Mouse (Mus musculus) embryonic facial prominence, embryonic 12.5 days (tissue): ENCODE measurements around the gene Slc41a1. TPM values are rescaled to one million over a fixed set of nuclear protein-coding genes. Genes with fewer than 3 reads are reported as not detected.
"Not testable (repeated sequence)": the region's sequence is repeated elsewhere in the genome, so short reads cannot be mapped to it uniquely, and the experiment has no call there.

Experiments used
- ATAC-seq: fragments of 200-750 bp; cut with Nextera tagmentation; 2 replicates; pipeline ENCODE4 v1.8.0; 2017; ENCODE audit not compliant: insufficient number of reproducible peaks, insufficient read depth, low FRiP score, low TSS enrichment
- H3K27ac ChIP-seq: fragments of 300-500 bp; sonication (generic); 2 replicates; pipeline ENCODE4 v1.5.1; 2016; ENCODE audit warnings: mild to moderate bottlenecking
- H3K27me3 ChIP-seq: fragments of 300-500 bp; sonication (generic); 2 replicates; pipeline ENCODE4 v1.6.1; 2016; ENCODE audit warnings: mild to moderate bottlenecking, moderate library complexity
- H3K36me3 ChIP-seq: fragments of 300-500 bp; sonication (generic); 2 replicates; pipeline ENCODE4 v1.6.1; 2016; ENCODE audit warnings: mild to moderate bottlenecking
- H3K4me1 ChIP-seq: fragments of 300-500 bp; sonication (generic); 2 replicates; pipeline ENCODE4 v1.6.1; 2016
- H3K4me2 ChIP-seq: fragments of 300-500 bp; sonication (generic); replicated peaks from 2 replicates; pipeline ENCODE4 v1.6.1; 2016; ENCODE audit warnings: mild to moderate bottlenecking, moderate library complexity
- H3K4me3 ChIP-seq: fragments of 300-500 bp; sonication (generic); 2 replicates; pipeline ENCODE4 v1.5.1; 2016; ENCODE audit warnings: mild to moderate bottlenecking
- H3K9ac ChIP-seq: fragments of 300-500 bp; sonication (generic); 2 replicates; pipeline ENCODE4 v1.6.1; 2016; ENCODE audit warnings: mild to moderate bottlenecking, moderate library complexity
- H3K9me3 ChIP-seq: fragments of 300-500 bp; sonication (generic); 2 replicates; pipeline ENCODE4 v1.6.1; 2016; ENCODE audit warnings: mild to moderate bottlenecking, moderate library complexity
- WGBS: fragments of 180-500 bp; shearing (Covaris S2); methylation state at CpG from one replicate; pipeline ENCODE4 v1.1.7; 2016; 5-methylcytosine and 5-hydroxymethylcytosine counted together
- polyA plus RNA-seq: library from polyadenylated mRNA; unstranded; fragments of >200 nt; fragmentation: Nextera tagmentation; extraction: Ambion mirVana; gene quantifications from 2 replicates; pipeline ENCODE4 v1.2.1, GENCODE M21; 2016

The Slc41a1 gene
- polyA plus RNA-seq, 1 experiment from 2014 or later, result 15.1 TPM

- Histone ChIP-seq H3K27me3 (no peaks in the 10 kb centered on the region), H3K27ac (no peak overlapping the region), H3K4me2 (no peak overlapping the region), H3K9ac (no peak overlapping the region), H3K4me1 (no peaks in the 10 kb centered on the region), H3K36me3 (no peaks in the 10 kb centered on the region), H3K4me3 (no peak overlapping the region), H3K9me3 (no peaks in the 10 kb centered on the region)
- WGBS, result 79% methylated on average over 9 of the region's 9 CpGs
- no peak for ATAC-seq
Observed at GRCm38 (mm10) chr1:131812631-131813295, 14.5 kb upstream of the Slc41a1 start.

DNA sequence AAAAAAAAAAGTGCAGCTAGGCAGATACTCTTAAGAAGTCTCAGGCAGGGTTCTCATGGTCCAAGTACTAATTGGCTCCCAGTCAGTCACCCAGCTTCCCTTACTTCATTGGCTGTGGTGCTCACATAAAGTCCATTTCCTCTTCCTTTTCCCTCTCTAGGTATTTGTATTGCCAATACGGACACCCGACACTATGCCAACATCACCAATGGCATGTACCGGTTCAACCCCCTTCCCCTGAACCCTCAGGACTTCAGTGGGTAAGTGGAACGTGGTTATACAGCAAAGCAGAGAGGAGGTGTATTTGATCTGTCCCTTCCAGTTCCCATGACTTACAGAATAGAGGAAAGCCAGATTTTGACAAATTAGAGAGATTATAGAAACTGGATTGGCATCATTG, 13.6 kb upstream of the Slc41a1 start:
- Histone ChIP-seq H3K36me3 (no peaks in the 10 kb centered on the region), H3K9me3 (no peaks in the 10 kb centered on the region), H3K27me3 (no peaks in the 10 kb centered on the region), H3K4me3 (no peak overlapping the region), H3K27ac (no peak overlapping the region), H3K4me2 (no peak overlapping the region), H3K9ac (no peak overlapping the region), H3K4me1 (no peaks in the 10 kb centered on the region)
- no peak for ATAC-seq
- 94% methylated on average over 4 of the region's 4 CpGs for WGBS

GRCm38 (mm10) chr1:131814191-131814590, 13.1 kb upstream of the Slc41a1 start:
- WGBS, result 86% methylated on average over 3 of the region's 3 CpGs
- H3K9me3 ChIP-seq, result no peaks in the 10 kb centered on the region; the same call in 1 of the 2 replicates
- H3K9ac ChIP-seq, result no peak overlapping the region
- ATAC-seq, result no peak
- no peak overlapping the region for H3K27ac ChIP-seq
- no peaks in the 10 kb centered on the region for H3K4me1 ChIP-seq
- no peaks in the 10 kb centered on the region for H3K36me3 ChIP-seq
- H3K27me3 ChIP-seq, result no peaks in the 10 kb centered on the region
- H3K4me2 ChIP-seq, result no peak overlapping the region
- no peak overlapping the region for H3K4me3 ChIP-seq

DNA sequence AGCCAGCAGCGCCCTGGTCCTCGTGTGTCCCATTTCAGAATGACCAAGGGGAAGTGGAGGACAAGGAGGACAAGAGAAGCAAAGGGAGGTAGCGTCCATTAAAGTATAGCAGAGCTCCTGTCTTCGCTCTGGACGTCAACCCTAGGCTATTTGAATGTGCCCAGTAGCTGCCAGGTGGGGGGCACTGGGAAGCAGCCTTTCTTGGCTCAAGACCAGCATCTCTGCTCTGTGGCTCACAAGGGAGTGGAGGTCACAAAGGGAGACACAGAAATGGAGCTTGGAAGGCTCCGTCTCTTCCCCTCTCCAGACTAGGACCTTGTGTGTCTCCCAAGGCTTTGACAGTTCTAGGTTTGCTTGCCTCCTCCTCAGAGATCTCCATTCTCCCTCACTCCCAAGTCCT, 10.4 kb upstream of the Slc41a1 start:
- no peak for ATAC-seq
- no peak overlapping the region for H3K9ac ChIP-seq
- H3K36me3 ChIP-seq, result no peaks in the 10 kb centered on the region
- no peak overlapping the region for H3K27ac ChIP-seq
- no peaks in the 10 kb centered on the region for H3K4me1 ChIP-seq
- no peaks in the 10 kb centered on the region; the same call in 1 of the 2 replicates for H3K9me3 ChIP-seq
- no peak overlapping the region for H3K4me3 ChIP-seq
- WGBS, result 82% methylated on average over 6 of the region's 6 CpGs
- no peak overlapping the region for H3K4me2 ChIP-seq
- no peaks in the 10 kb centered on the region for H3K27me3 ChIP-seq

DNA sequence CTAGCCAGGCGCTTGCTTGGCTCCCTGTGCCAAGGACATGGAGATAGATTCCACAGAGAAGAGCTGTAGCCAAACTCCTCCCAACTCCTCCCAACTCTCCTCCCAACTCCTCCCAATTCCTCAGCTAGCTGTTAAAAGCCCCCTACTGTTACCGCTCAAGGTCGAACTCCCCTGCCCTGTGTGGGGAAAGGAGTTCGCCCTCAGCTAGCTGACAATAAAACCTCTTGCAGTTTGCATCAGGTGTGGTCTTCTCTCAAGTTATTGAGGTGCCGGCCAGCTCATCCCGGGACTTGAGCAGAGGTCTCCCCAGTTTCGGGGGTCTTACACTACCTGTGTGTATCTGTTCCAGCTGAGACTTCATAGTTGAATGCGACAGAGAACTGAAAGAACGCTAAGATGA, 6.9 kb upstream of the Slc41a1 start:
- H3K9me3 ChIP-seq, ATAC-seq, H3K4me2 ChIP-seq, H3K4me3 ChIP-seq, H3K27ac ChIP-seq, H3K9ac ChIP-seq, H3K27me3 ChIP-seq, H3K36me3 ChIP-seq, H3K4me1 ChIP-seq: not testable (repeated sequence)
- 68% methylated on average over 9 of the region's 9 CpGs for WGBS

DNA sequence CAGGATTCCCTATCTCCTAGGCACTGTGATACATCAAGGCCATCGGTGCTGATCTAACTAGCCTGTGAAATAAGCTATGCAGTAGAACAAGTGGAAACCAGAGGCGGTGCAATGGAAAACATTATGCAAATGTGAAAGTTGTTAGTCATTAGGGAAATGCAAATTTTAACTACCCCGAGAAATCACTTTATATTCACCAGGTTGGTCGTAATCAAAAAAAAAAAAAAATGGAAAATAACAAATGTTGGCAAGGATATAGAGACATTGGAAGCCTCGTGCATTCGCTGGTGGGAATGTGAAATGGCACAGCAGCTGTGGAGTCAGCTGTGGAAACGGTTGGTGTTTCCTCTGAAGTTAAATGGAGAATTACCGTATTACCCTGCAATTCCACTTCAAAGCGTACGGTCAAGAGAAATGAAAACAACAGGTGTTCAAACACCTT, 6.4 kb upstream of the Slc41a1 start:
- ATAC-seq, result no peak
- Histone ChIP-seq H3K27me3 (no peaks in the 10 kb centered on the region), H3K27ac (no peak overlapping the region), H3K9ac (no peak overlapping the region), H3K4me3 (no peak overlapping the region), H3K4me1 (no peaks in the 10 kb centered on the region), H3K36me3 (no peaks in the 10 kb centered on the region), H3K9me3 (no peaks in the 10 kb centered on the region; the same call in 1 of the 2 replicates), H3K4me2 (no peak overlapping the region)
- WGBS, result 80% methylated on average over 10 of the region's 10 CpGs

DNA sequence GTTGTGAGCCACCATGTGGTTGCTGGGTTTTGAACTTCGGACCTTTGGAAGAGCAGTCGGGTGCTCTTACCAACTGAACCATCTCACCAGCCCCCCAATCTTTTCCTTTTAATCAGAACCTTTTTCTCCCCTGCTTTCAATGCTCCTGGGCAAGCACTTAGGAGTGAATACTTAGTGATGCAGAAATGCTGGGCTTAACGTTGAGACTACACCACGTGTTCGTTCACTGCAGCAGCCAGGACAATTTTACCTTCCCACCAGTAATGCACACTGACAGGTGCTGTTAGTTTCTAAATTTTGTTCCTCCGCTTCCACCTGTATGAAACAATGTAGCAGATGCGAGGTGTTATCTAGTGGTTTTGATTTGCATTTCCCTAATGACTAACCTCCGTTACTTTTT, 5.0 kb upstream of the Slc41a1 start:
- WGBS, result 70% methylated on average over 8 of the region's 8 CpGs
- H3K36me3 ChIP-seq, result no peaks in the 10 kb centered on the region
- H3K4me3 ChIP-seq, result no peak overlapping the region
- H3K9me3 ChIP-seq, result no peaks in the 10 kb centered on the region; the same call in 1 of the 2 replicates
- H3K27ac ChIP-seq, result no peak overlapping the region
- no peak overlapping the region for H3K4me2 ChIP-seq
- H3K27me3 ChIP-seq, result no peaks in the 10 kb centered on the region
- no peak for ATAC-seq
- H3K4me1 ChIP-seq, result peaks cover 4% of the 10 kb centered on the region; the same call in 1 of the 2 replicates
- no peak overlapping the region for H3K9ac ChIP-seq

DNA sequence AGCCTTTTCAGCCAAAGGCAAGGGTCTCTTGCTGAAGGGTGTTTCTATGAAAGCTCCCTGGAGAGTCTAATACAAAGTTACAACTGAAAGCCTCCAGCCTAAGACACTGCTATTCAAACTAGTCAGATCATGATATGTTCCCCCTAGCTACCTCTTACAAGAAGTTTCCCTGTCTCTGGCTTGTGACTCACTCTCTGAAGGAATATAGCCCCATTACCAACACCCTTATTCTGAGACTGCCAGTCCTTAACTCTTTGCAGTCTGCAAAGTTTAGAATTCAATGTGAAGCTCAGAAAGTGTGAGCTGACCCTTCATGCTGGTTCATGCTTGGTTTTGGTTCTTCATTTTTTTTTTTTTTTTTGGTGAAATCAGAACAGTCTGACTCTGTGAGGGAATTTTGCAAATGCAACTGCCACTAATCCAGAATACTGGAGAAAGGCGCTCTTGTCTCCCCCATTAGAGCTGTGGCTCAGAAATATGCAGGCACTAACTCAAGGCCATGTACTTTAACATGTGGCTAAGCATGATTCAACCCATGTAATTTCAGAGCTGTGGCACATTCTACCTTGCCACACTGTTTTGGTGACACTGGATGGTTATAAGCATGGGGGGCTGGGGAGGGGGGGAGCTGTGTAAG, 4.3 kb upstream of the Slc41a1 start:
- H3K36me3 ChIP-seq, result no peaks in the 10 kb centered on the region
- H3K9ac ChIP-seq, result no peak overlapping the region
- H3K4me1 ChIP-seq, result peaks cover 4% of the 10 kb centered on the region; the same call in 1 of the 2 replicates
- no peak overlapping the region for H3K4me3 ChIP-seq
- no peaks in the 10 kb centered on the region; the same call in 1 of the 2 replicates for H3K9me3 ChIP-seq
- no peak overlapping the region for H3K27ac ChIP-seq
- 85% methylated on average over 1 of the region's 1 CpGs for WGBS
- no peaks in the 10 kb centered on the region for H3K27me3 ChIP-seq
- H3K4me2 ChIP-seq, result no peak overlapping the region
- no peak for ATAC-seq

- Histone ChIP-seq H3K27me3 (no peaks in the 10 kb centered on the region), H3K9me3 (no peaks in the 10 kb centered on the region; the same call in 1 of the 2 replicates), H3K27ac (no peak overlapping the region), H3K4me2 (no peak overlapping the region), H3K4me3 (no peak overlapping the region), H3K4me1 (peaks cover 4% of the 10 kb centered on the region; the same call in 1 of the 2 replicates), H3K9ac (no peak overlapping the region), H3K36me3 (no peaks in the 10 kb centered on the region)
- no peak for ATAC-seq
- WGBS, result 52% methylated on average over 5 of the region's 5 CpGs
Observed at GRCm38 (mm10) chr1:131823563-131823962, 3.7 kb upstream of the Slc41a1 start.

DNA sequence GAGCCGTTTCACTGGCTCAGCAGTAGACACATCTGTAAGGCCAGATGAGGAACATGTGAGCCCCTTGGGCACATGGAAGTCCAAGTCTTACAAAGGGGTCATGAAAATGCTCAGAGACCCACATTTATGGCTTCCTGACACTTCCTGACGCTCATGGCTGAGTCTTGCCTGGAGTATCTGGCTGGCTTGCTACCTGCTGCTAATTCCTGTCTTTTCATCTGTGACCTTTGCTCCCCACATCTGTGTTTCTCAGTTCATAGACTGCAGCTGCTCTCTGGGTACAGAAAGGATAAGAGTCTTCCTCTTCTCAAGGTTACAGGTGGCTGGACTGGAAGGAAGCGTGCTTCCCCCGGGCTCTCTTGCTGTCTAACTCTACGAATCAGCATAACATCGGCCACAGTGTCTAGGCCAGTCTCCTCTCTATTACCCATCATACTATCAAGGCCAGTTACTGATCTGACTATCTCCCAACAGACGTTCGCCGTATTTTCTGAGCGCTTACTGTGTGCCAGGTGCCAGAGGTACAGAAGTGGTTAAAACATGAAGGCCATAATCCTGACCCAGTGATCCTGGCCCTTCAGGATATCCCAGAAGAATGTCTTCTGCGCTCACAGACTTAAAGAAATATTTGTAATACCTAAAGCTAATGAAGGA, 2.6 kb upstream of the Slc41a1 start:
- Histone ChIP-seq H3K27ac (no peak overlapping the region), H3K4me3 (no peak overlapping the region), H3K9ac (no peak overlapping the region), H3K4me2 (no peak overlapping the region), H3K36me3 (no peaks in the 10 kb centered on the region), H3K9me3 (no peaks in the 10 kb centered on the region), H3K27me3 (no peaks in the 10 kb centered on the region), H3K4me1 (peaks cover 11% of the 10 kb centered on the region)
- ATAC-seq, result no peak
- WGBS, result 80% methylated on average over 11 of the region's 11 CpGs

- Histone ChIP-seq H3K9ac (peak overlapping the region; percentile 78), H3K27me3 (no peaks in the 10 kb centered on the region), H3K9me3 (no peaks in the 10 kb centered on the region), H3K4me1 (peaks cover 23% of the 10 kb centered on the region), H3K4me2 (peak overlapping the region; percentile 62), H3K4me3 (peak overlapping the region; percentile 71), H3K27ac (peak overlapping the region; percentile 86), H3K36me3 (peaks cover 16% of the 10 kb centered on the region; the same call in 1 of the 2 replicates)
- peak; percentile 89 for ATAC-seq
- WGBS, result under 1% methylated on average over 36 of the region's 36 CpGs
Observed at GRCm38 (mm10) chr1:131827787-131828258, 530 bp downstream of the Slc41a1 start.
